Mouse (Mus musculus): ENCODE data around the gene Atp9a. TPM values are rescaled to one million over a fixed set of nuclear protein-coding genes. Genes with fewer than 3 reads are reported as not detected.

Atp9a gene
- polyA plus RNA-seq, 1 experiment from 2014 or later = 29.5 TPM

GRCm38 (mm10) chr2:168665680-168666079 lies 76.5 kb downstream of the Atp9a start:
- ATAC-seq (no peak), DNase-seq (ENCODE audit: low read depth, low spot score) (no peak)
- ChIA-PET POLR2A (no interaction called here), CTCF (no interaction called here)
- no peak for TF ChIP-seq CTCF (IDR thresholded peaks at IDR 0.05)
- in situ Hi-C loops (cut with MboI; ENCODE audit: low pct_unique_long_range_greater_than_20kb) = no loop called here
- no peaks in the 10 kb centered on the region for H3K27me3 ChIP-seq

DNA sequence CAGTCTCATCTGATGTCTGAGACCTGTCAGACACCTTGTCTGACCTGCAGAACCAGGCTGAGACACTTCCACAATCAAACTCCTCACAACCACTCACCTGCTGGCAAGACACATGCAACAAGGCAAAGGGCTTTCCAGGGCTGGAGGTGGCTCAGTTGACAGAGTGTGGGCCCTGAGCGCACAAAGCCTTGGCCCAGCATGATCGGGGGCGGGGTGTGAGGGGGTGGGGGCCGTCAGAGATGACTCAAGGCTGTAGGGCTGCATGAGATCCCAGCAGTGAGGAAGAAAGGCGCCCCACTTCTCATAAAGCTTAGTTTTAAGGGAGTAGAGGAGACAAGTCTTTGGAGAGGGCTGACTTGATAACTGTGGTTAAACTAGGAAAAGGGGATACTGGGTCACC lies 78.5 kb downstream of the Atp9a start:
- in situ Hi-C loops (cut with MboI; ENCODE audit: low pct_unique_long_range_greater_than_20kb) = no loop called here
- TF ChIP-seq CTCF (IDR thresholded peaks at IDR 0.05) = no peak
- no peak for ATAC-seq
- ChIA-PET POLR2A (interaction anchor here (0.6 to 0.7 kb wide), 3 partner anchors 9 to 165 kb away, joined by 3 to 5 read pairs (median 3); no protein-coding TSS in a partner anchor), CTCF (interaction anchor here (0.9 kb wide), 1 partner anchor 338 kb away, joined by 3 read pairs; no protein-coding TSS in a partner anchor)
- no peak for DNase-seq (ENCODE audit: low read depth, low spot score)
- H3K27me3 ChIP-seq = no peaks in the 10 kb centered on the region

DNA sequence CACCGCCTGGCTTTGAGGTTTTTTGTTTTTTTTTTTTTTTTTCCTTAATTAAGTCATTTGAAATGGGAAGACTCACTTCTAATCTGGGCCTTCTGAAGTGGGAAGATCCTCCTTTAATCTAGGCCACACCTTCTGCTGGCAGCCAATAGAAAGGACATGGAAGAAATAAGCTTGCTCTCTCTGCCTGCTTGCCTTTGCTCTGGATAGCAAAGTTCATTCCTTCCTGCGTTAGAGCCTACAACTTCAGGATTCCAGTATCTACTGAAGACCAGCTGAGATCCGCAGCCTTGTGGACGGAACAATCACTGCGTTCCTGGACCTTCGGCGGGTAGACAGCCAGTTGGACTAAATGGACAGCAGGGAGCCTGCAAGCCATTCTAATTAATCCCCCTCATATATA lies 79.0 kb downstream of the Atp9a start:
- TF ChIP-seq CTCF (IDR thresholded peaks at IDR 0.05) = no peak
- no peaks in the 10 kb centered on the region for H3K27me3 ChIP-seq
- DNase-seq (ENCODE audit: low read depth, low spot score) = no peak
- ATAC-seq = no peak
- POLR2A ChIA-PET = interaction anchor here (0.6 to 0.7 kb wide), 3 partner anchors 10 to 164 kb away, joined by 3 to 5 read pairs (median 3); no protein-coding TSS in a partner anchor
- in situ Hi-C loops (cut with MboI; ENCODE audit: low pct_unique_long_range_greater_than_20kb) = no loop called here
- CTCF ChIA-PET = no interaction called here

DNA sequence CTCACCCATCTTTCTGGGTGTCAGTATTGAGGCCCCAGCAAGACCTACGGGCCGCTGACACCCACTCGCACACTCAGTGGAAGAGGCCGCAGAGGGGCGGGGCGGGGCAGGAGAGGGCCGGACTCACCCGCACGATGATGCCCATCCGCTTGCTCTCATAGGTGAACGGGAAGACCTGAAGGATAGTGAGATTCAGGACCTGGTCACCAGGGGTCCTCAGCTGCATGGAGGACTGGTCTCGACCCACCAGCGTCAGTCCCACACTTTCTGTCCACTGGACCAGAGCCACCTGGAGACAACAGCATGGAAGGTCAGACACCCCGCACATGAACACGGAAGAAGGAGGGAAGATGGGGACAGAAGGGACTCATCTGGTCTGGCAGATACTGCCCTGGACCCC lies 80.4 kb downstream of the Atp9a start:
- in situ Hi-C loops (cut with MboI; ENCODE audit: low pct_unique_long_range_greater_than_20kb) = no loop called here
- H3K27me3 ChIP-seq = no peaks in the 10 kb centered on the region
- no peak for TF ChIP-seq CTCF (IDR thresholded peaks at IDR 0.05)
- ATAC-seq = no peak
- DNase-seq (ENCODE audit: low read depth, low spot score) = no peak
- ChIA-PET POLR2A (no interaction called here), CTCF (no interaction called here)

- CTCF ChIA-PET = no interaction called here
Observed at GRCm38 (mm10) chr2:168660344-168660743, 81.9 kb downstream of the Atp9a start.

DNA sequence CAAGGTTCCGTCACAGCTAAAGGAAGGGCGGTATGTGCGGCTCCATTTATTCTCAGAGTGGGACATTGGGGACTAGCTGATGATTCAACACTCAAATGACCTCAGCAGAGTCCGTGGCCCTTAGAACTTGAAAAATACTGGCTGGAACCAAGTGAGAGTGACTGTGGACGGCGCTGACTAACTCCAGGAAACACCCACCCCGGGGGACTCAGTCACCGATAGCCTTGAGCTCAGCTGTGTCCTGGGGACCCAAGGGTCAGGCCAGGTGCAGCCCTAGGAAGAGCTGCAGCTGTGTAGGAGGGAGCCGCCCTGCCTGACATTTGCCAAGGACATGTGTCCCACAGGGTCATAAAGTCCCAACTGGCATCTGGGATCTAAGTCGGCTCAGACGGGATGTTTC lies 83.7 kb downstream of the Atp9a start:
- DNase-seq (ENCODE audit: low read depth, low spot score) (no peak), ATAC-seq (no peak)
- no peaks in the 10 kb centered on the region for H3K27me3 ChIP-seq
- POLR2A ChIA-PET = no interaction called here
- CTCF ChIA-PET = no interaction called here
- in situ Hi-C loops (cut with MboI; ENCODE audit: low pct_unique_long_range_greater_than_20kb) = no loop called here
- TF ChIP-seq CTCF (IDR thresholded peaks at IDR 0.05) = no peak

More at GRCm38 (mm10) chr2:168660344-168660743, 81.9 kb downstream of the Atp9a start:
- DNase-seq (ENCODE audit: low read depth, low spot score) (no peak), ATAC-seq (no peak)
- POLR2A ChIA-PET = no interaction called here
- no peaks in the 10 kb centered on the region for H3K27me3 ChIP-seq
- in situ Hi-C loops (cut with MboI; ENCODE audit: low pct_unique_long_range_greater_than_20kb) = no loop called here
- TF ChIP-seq CTCF (IDR thresholded peaks at IDR 0.05) = no peak

- DNase-seq (ENCODE audit: low read depth, low spot score) (no peak), ATAC-seq (no peak)
- in situ Hi-C loops (cut with MboI; ENCODE audit: low pct_unique_long_range_greater_than_20kb) = no loop called here
- POLR2A ChIA-PET = no interaction called here
- TF ChIP-seq CTCF (IDR thresholded peaks at IDR 0.05) = no peak
- no peaks in the 10 kb centered on the region for H3K27me3 ChIP-seq
- CTCF ChIA-PET = no interaction called here
Observed at GRCm38 (mm10) chr2:168656569-168657308, 85.5 kb downstream of the Atp9a start.

- DNase-seq (ENCODE audit: low read depth, low spot score) (no peak), ATAC-seq (no peak)
- CTCF ChIA-PET = no interaction called here
- no peaks in the 10 kb centered on the region for H3K27me3 ChIP-seq
- POLR2A ChIA-PET = no interaction called here
- in situ Hi-C loops (cut with MboI; ENCODE audit: low pct_unique_long_range_greater_than_20kb) = no loop called here
- no peak for TF ChIP-seq CTCF (IDR thresholded peaks at IDR 0.05)
Observed at GRCm38 (mm10) chr2:168654983-168655669, 87.1 kb downstream of the Atp9a start.

GRCm38 (mm10) chr2:168654482-168654881 lies 87.7 kb downstream of the Atp9a start:
- TF ChIP-seq CTCF (IDR thresholded peaks at IDR 0.05) = no peak
- DNase-seq (ENCODE audit: low read depth, low spot score) (no peak), ATAC-seq (no peak)
- no peaks in the 10 kb centered on the region for H3K27me3 ChIP-seq
- ChIA-PET POLR2A (no interaction called here), CTCF (no interaction called here)
- in situ Hi-C loops (cut with MboI; ENCODE audit: low pct_unique_long_range_greater_than_20kb) = no loop called here

- ChIA-PET CTCF (interaction anchor here (0.7 kb wide), 1 partner anchor 13 kb away, joined by 3 read pairs; no protein-coding TSS in a partner anchor), POLR2A (no interaction called here)
- DNase-seq (ENCODE audit: low read depth, low spot score) = no peak
- no peak for ATAC-seq
- in situ Hi-C loops (cut with MboI; ENCODE audit: low pct_unique_long_range_greater_than_20kb) = no loop called here
- no peak for TF ChIP-seq CTCF (IDR thresholded peaks at IDR 0.05)
- H3K27me3 ChIP-seq = no peaks in the 10 kb centered on the region
Observed at GRCm38 (mm10) chr2:168651757-168652156, 90.5 kb downstream of the Atp9a start.

GRCm38 (mm10) chr2:168648171-168648570 lies 94.0 kb downstream of the Atp9a start:
- no peak for ATAC-seq
- CTCF ChIA-PET = no interaction called here

More at GRCm38 (mm10) chr2:168648171-168648570, 94.0 kb downstream of the Atp9a start:
- POLR2A ChIA-PET = no interaction called here
- no peaks in the 10 kb centered on the region for H3K27me3 ChIP-seq
- in situ Hi-C loops (cut with MboI; ENCODE audit: low pct_unique_long_range_greater_than_20kb) = no loop called here
- no peak for DNase-seq (ENCODE audit: low read depth, low spot score)
- TF ChIP-seq CTCF (IDR thresholded peaks at IDR 0.05) = no peak
